Mouse (Mus musculus) C3H10T1/2 (cell line): ENCODE results near the gene Dck. TPM values are rescaled to one million over a fixed set of nuclear protein-coding genes. Genes with fewer than 3 reads are reported as not detected.

Experiments used
- polyA plus RNA-seq, 2 experiments: library from polyadenylated mRNA; unstranded; fragments of >200 nt; fragmentation: generic; extraction: Trizol; gene quantifications; one replicate each; pipeline ENCODE4 v1.2.1; 2012; ENCODE audit warnings: missing spikeins in 2 of 2

Gene Dck
- polyA plus RNA-seq, result 1 to 10 TPM; 1.4 to 2.1 TPM

GRCm38 (mm10) chr5:88764987-88765481, at the start of gene Dck:
TSS of gene Dck (plus strand) at chr5:88764996.

GRCm38 (mm10) chr5:88720116-88721002, 44.4 kb upstream of the Dck start, which contains the start of gene Mob1b:
TSS of gene Mob1b (plus strand) at chr5:88720855.

Other genes with a start within 250 kb of the Dck start
- under 1 TPM in 1 of 2 experiments, not detected in 1; 0.09 TPM for gene Jchain, start 237.1 kb upstream of the Dck start, polyA plus RNA-seq
- 10 to 100 TPM in 1 of 2 experiments, 1 to 10 TPM in 1; 9.0 to 48.6 TPM for gene Utp3, start 210.5 kb upstream of the Dck start, polyA plus RNA-seq
- 1 to 10 TPM in 1 of 2 experiments, under 1 TPM in 1; 0.54 to 4.1 TPM for gene Rufy3, start 200.0 kb upstream of the Dck start, polyA plus RNA-seq
- 10 to 100 TPM in 1 of 2 experiments, 1 to 10 TPM in 1; 5.3 to 23.5 TPM for gene Grsf1, start 88.8 kb upstream of the Dck start, polyA plus RNA-seq
- 1 to 10 TPM in 1 of 2 experiments, under 1 TPM in 1; 0.67 to 2.1 TPM for gene Mob1b, start 44.1 kb upstream of the Dck start, polyA plus RNA-seq
- under 1 TPM; under 0.01 to 0.14 TPM for gene Slc4a4, start 121.8 kb downstream of the Dck start, polyA plus RNA-seq